Mouse (Mus musculus): ENCODE measurements at regions not wholly inside any gene's neighbourhood (a gene's known extent, or its start where the extent isn't known, plus 50 kb on each side); places are given as distances from the start of the nearest gene placed in this dataset.

DNA sequence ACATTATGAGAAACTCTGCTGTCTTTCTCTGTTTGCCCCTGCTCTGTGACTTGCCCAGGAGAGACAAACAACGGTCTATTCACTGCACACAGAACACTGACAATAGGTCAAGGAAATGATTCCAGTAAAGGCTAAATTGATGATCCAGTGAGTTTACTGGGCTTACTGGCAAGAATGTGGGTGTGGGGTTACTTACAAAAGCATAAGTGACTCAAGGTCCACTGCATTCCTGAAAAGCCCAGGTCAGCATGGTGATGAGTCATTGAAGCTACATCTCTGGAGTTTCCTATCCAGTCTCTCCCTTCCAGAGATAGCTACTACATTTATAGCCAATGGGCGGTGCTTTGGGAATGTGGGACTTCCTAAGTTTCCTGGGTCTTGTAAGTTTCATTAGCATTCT lies 192.8 kb upstream of the Adamts5 start:
- no peak for TF ChIP-seq POLR2A (IDR thresholded peaks at IDR 0.05; ENCODE audit: extremely low read depth, insufficient read depth, low read length)
- TF ChIP-seq CTCF (IDR thresholded peaks at IDR 0.05; ENCODE audit: low read depth, low read length): no peak

All from liver, adult 2 months (tissue).